Mouse (Mus musculus): Measurements from ENCODE around the gene Gal.

- TF ChIP-seq POLR2A (IDR thresholded peaks at IDR 0.05; ENCODE audit: low read depth, low read length): no peak
- no peak for TF ChIP-seq IRF4 (IDR thresholded peaks at IDR 0.05; ENCODE audit: low read depth, low read length)
Observed at GRCm38 (mm10) chr19:3429156-3429816, 14.9 kb upstream of the Gal start.

Data from CH12.LX (cell line).